Mouse (Mus musculus) embryonic facial prominence, embryonic 13.5 days (tissue): ENCODE results near the gene Extl1. TPM values are rescaled to one million over a fixed set of nuclear protein-coding genes. Genes with fewer than 3 reads are reported as not detected.

Source experiments
- ATAC-seq: fragments of 200-750 bp; cut with Nextera tagmentation; 2 replicates; pipeline ENCODE4 v1.8.0; 2017; ENCODE audit warnings: low read depth; ENCODE audit not compliant: insufficient number of reproducible peaks, insufficient read depth, low FRiP score, low TSS enrichment
- H3K27ac ChIP-seq: fragments of 300-500 bp; sonication (generic); 2 replicates; pipeline ENCODE4 v1.5.1; 2015; ENCODE audit warnings: moderate library complexity, mild to moderate bottlenecking, inconsistent platforms
- H3K27me3 ChIP-seq: fragments of 300-500 bp; sonication (generic); 2 replicates; pipeline ENCODE4 v1.6.1; 2015; ENCODE audit warnings: mild to moderate bottlenecking, inconsistent platforms
- H3K36me3 ChIP-seq: fragments of 300-500 bp; sonication (generic); 2 replicates; pipeline ENCODE4 v1.6.1; 2015; ENCODE audit warnings: mild to moderate bottlenecking, inconsistent platforms
- H3K4me1 ChIP-seq: fragments of 300-500 bp; sonication (generic); 2 replicates; pipeline ENCODE4 v1.6.1; 2015; ENCODE audit warnings: inconsistent platforms
- H3K4me2 ChIP-seq: fragments of 300-500 bp; sonication (generic); 2 replicates; pipeline ENCODE4 v1.6.1; 2015; ENCODE audit warnings: moderate library complexity, mild to moderate bottlenecking, inconsistent platforms
- H3K4me3 ChIP-seq: fragments of 300-500 bp; sonication (generic); 2 replicates; pipeline ENCODE4 v1.5.1; 2015; ENCODE audit warnings: mild to moderate bottlenecking, inconsistent platforms
- H3K9ac ChIP-seq: fragments of 300-500 bp; sonication (generic); 2 replicates; pipeline ENCODE4 v1.6.1; 2015; ENCODE audit warnings: mild to moderate bottlenecking, inconsistent platforms
- H3K9me3 ChIP-seq: fragments of 300-500 bp; sonication (generic); 2 replicates; pipeline ENCODE4 v1.6.1; 2016; ENCODE audit warnings: inconsistent platforms
- WGBS: fragments of 180-500 bp; shearing (Covaris S2); methylation state at CpG from one replicate; pipeline ENCODE4 v1.1.7; 2015; ENCODE audit warnings: mixed read lengths; 5-methylcytosine and 5-hydroxymethylcytosine counted together
- polyA plus RNA-seq: library from polyadenylated mRNA; unstranded; fragments of >200 nt; fragmentation: Nextera tagmentation; extraction: Ambion mirVana; gene quantifications from 2 replicates; pipeline ENCODE4 v1.2.1, GENCODE M21; 2015

The Extl1 gene
- polyA plus RNA-seq, 1 experiment from 2014 or later, result 4.5 TPM

DNA sequence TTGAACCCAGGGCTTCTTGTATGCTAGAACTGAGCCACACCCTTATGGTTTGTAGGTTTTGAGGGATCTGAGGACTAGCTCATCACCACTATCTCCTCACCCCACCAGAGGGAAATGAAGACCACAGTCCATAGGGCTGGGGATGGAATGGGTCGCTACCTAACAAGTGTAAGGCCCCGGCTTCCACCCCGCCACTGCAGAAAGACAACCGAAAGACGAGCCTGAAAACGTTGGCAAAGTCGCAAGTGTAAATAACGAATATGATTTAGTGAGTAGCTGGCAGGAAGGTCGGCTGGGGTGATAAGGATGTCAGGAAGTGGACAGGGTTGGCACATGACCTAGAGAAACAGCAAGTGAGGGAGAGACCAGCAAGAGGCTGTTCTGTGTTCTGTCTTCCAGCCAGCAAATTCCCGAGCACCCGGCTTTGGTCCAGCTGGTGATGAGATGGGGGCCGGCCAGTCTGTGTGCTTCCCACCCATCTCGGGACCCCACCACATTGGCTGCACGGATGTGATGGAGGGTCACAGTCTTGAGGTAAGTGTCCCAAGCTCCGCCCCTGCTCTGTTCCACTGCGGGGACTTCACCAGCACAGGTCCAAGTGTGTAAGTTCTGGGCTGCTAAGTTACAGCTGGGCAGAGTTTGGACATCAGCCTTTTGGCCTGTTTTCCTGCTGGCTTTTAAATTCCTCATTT, 19.1 kb upstream of the Extl1 start:
- no peak overlapping the region for H3K27ac ChIP-seq
- no peak overlapping the region for H3K4me3 ChIP-seq
- 0 out of 2 replicates have a peak, but pooled peaks cover 5% of the 10 kb centered on the region for H3K36me3 ChIP-seq
- H3K9ac ChIP-seq, result no peak overlapping the region
- no peak for ATAC-seq
- H3K9me3 ChIP-seq, result no peaks in the 10 kb centered on the region
- WGBS, result 80% methylated on average over 16 of the region's 16 CpGs
- no peaks in the 10 kb centered on the region for H3K27me3 ChIP-seq
- H3K4me1 ChIP-seq, result peaks cover 17% of the 10 kb centered on the region
- H3K4me2 ChIP-seq, result no peak overlapping the region

GRCm38 (mm10) chr4:134401856-134402570, 18.4 kb upstream of the Extl1 start:
- no peak for ATAC-seq
- Histone ChIP-seq H3K4me3 (peak overlapping the region; percentile 43; the same call in 1 of the 2 replicates), H3K27ac (no peak overlapping the region), H3K36me3 (0 out of 2 replicates have a peak, but pooled peaks cover 5% of the 10 kb centered on the region), H3K9me3 (no peaks in the 10 kb centered on the region), H3K4me2 (peak overlapping the region; percentile 66), H3K27me3 (no peaks in the 10 kb centered on the region), H3K9ac (0 out of 2 replicates have a peak overlapping the region, but pooled peaks have one; percentile 32), H3K4me1 (peaks cover 23% of the 10 kb centered on the region)
- 60% methylated on average over 16 of the region's 16 CpGs for WGBS

DNA sequence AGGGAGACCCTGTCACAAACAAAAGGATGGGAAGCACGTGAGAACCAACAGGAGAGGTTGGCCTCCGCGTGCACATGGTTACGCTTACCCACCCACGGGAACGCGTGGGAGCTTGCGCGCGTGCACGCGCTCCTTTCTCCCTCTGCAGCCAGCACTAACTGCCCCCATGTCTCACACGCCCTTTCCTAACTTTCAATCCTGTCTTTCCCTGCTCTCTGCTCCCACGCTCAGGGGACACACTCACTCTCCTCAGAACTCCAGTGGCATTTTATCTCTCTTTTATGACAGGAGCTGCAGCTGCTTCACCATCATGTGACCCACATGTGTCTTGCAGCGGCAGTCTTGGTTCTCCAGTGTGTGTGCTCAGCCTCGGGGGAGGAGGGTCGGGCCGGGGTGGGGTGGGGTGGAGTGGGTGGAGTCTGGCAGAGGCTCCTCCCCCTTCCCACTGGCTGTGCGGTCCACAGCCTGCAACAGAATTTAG, 17.6 kb upstream of the Extl1 start:
- ATAC-seq, result peak; percentile 66; the same call in 1 of the 2 replicates
- 4% methylated on average over 19 of the region's 19 CpGs for WGBS
- H3K4me1 ChIP-seq, result peaks cover 25% of the 10 kb centered on the region
- peak overlapping the region; percentile 43 for H3K4me3 ChIP-seq
- no peak overlapping the region for H3K27ac ChIP-seq
- H3K27me3 ChIP-seq, result no peaks in the 10 kb centered on the region
- peak overlapping the region; percentile 63 for H3K9ac ChIP-seq
- H3K9me3 ChIP-seq, result no peaks in the 10 kb centered on the region
- 0 out of 2 replicates have a peak, but pooled peaks cover 5% of the 10 kb centered on the region for H3K36me3 ChIP-seq
- H3K4me2 ChIP-seq, result peak overlapping the region; percentile 66

GRCm38 (mm10) chr4:134400206-134400605, 16.6 kb upstream of the Extl1 start:
- H3K4me2 ChIP-seq, result no peak overlapping the region
- H3K4me1 ChIP-seq, result peaks cover 25% of the 10 kb centered on the region
- no peaks in the 10 kb centered on the region for H3K9me3 ChIP-seq
- no peak overlapping the region for H3K27ac ChIP-seq
- no peaks in the 10 kb centered on the region for H3K27me3 ChIP-seq
- no peak for ATAC-seq
- WGBS, result 22% methylated on average over 5 of the region's 5 CpGs
- H3K9ac ChIP-seq, result no peak overlapping the region
- H3K36me3 ChIP-seq, result no peaks in the 10 kb centered on the region
- no peak overlapping the region for H3K4me3 ChIP-seq

GRCm38 (mm10) chr4:134397732-134398131, 14.1 kb upstream of the Extl1 start:
- Histone ChIP-seq H3K4me1 (peaks cover 25% of the 10 kb centered on the region), H3K4me3 (no peak overlapping the region), H3K36me3 (no peaks in the 10 kb centered on the region), H3K4me2 (peak overlapping the region; percentile 91), H3K27me3 (no peaks in the 10 kb centered on the region), H3K9me3 (no peaks in the 10 kb centered on the region), H3K9ac (no peak overlapping the region), H3K27ac (peak overlapping the region; percentile 71; the same call in 1 of the 2 replicates)
- WGBS, result 78% methylated on average over 9 of the region's 9 CpGs
- no peak for ATAC-seq

GRCm38 (mm10) chr4:134397121-134397520, 13.5 kb upstream of the Extl1 start:
- no peak for ATAC-seq
- Histone ChIP-seq H3K9me3 (no peaks in the 10 kb centered on the region), H3K4me3 (peak overlapping the region; percentile 64), H3K36me3 (no peaks in the 10 kb centered on the region), H3K27me3 (no peaks in the 10 kb centered on the region), H3K9ac (peak overlapping the region; percentile 64), H3K27ac (peak overlapping the region; percentile 71), H3K4me2 (peak overlapping the region; percentile 91), H3K4me1 (peaks cover 28% of the 10 kb centered on the region)
- WGBS, result 18% methylated on average over 7 of the region's 7 CpGs

- no peaks in the 10 kb centered on the region for H3K9me3 ChIP-seq
Measured at GRCm38 (mm10) chr4:134395977-134396825, 12.6 kb upstream of the Extl1 start, which contains the start of gene Pafah2. Gene Pafah2, plus strand, starts transcription at chr4:134396320.

DNA sequence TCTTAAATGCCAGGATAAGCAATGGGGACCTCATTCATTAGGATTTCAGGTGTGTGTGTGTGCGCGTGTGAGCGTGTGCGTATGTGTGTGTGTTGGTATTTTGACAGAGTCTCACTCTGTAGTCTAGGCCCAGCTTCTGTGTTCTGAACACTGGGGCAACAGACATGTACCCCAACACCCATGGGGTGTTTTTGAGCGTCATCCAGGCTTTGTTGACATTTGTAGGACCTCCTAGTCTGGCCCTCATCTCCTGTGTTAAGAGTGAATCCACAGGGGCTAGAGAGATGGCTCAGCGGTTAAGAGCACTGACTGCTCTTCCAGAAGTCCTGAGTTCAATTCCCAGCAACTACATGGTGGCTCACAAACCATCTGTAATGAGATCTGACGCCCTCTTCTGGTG, 11.5 kb upstream of the Extl1 start:
- Histone ChIP-seq H3K9ac (no peak overlapping the region), H3K27ac (no peak overlapping the region), H3K36me3 (no peaks in the 10 kb centered on the region), H3K4me3 (no peak overlapping the region), H3K27me3 (no peaks in the 10 kb centered on the region), H3K4me2 (no peak overlapping the region), H3K9me3 (no peaks in the 10 kb centered on the region), H3K4me1 (peaks cover 13% of the 10 kb centered on the region)
- ATAC-seq, result no peak
- 96% methylated on average over 7 of the region's 7 CpGs for WGBS

More at GRCm38 (mm10) chr4:134395977-134396825, 12.6 kb upstream of the Extl1 start, which contains the start of gene Pafah2:
- WGBS, result under 1% methylated on average over 31 of the region's 31 CpGs
- ATAC-seq, result peak; percentile 96
- Histone ChIP-seq H3K36me3 (no peaks in the 10 kb centered on the region), H3K4me2 (peak within 1 kb of the TSS; percentile 91), H3K27ac (peak within 1 kb of the TSS; percentile 71), H3K9ac (peak within 1 kb of the TSS; percentile 78), H3K4me3 (peak within 1 kb of the TSS; percentile 64), H3K27me3 (no peaks in the 10 kb centered on the region), H3K4me1 (peaks cover 20% of the 10 kb centered on the region)

GRCm38 (mm10) chr4:134393026-134393425, 9.4 kb upstream of the Extl1 start:
- Histone ChIP-seq H3K36me3 (no peaks in the 10 kb centered on the region), H3K4me1 (peaks cover 13% of the 10 kb centered on the region), H3K4me3 (no peak overlapping the region), H3K4me2 (no peak overlapping the region), H3K27me3 (no peaks in the 10 kb centered on the region), H3K9me3 (no peaks in the 10 kb centered on the region), H3K9ac (no peak overlapping the region), H3K27ac (no peak overlapping the region)
- WGBS, result 24% methylated on average over 12 of the region's 12 CpGs
- ATAC-seq, result no peak

DNA sequence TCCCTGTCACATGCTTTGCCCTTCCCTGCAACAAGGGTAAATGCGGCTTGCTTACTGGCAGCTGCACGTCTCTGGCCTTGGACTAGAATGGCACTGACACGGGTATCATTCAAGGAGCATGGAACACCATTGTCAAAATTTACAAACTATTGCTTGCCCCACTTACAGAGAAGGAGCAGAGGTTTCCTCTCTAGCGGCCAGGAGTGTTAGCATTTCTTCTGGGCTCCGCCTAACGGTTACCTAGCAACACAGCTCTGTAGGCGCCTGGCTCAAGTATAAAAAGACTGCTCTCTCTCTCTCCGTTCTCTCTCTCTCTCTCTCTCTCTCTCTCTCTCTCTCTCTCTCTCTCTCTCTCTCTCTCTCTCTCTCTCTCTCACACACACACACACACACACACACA, 8.9 kb upstream of the Extl1 start:
- no peak overlapping the region for H3K4me3 ChIP-seq

DNA sequence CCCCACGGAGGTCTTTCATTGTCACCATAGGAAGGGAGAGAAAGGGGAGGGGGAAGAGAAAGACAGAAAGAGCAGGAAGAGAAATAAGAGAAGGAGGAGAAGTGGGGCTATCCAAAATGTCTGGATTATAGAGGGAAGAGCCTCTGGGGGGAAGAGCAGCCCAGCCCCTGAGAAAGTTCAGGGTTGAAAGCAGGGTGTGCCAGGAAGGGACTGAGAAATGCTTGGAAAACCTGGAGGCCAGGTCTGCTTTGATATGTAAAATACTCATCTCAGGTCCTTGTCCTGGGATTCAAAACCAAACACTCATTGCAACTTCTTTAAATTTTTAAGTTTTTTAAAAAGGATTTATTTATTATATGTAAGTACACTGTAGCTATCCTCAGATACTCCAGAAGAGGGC, 8.0 kb upstream of the Extl1 start:
- no peaks in the 10 kb centered on the region for H3K27me3 ChIP-seq
- H3K4me1 ChIP-seq, result peaks cover 4% of the 10 kb centered on the region; the same call in 1 of the 2 replicates
- 88% methylated on average over 1 of the region's 1 CpGs for WGBS
- H3K9ac ChIP-seq, result no peak overlapping the region
- H3K4me3 ChIP-seq, result no peak overlapping the region
- no peak for ATAC-seq
- no peak overlapping the region for H3K27ac ChIP-seq
- H3K4me2 ChIP-seq, result no peak overlapping the region
- no peaks in the 10 kb centered on the region for H3K9me3 ChIP-seq
- no peaks in the 10 kb centered on the region for H3K36me3 ChIP-seq

More for the DNA sequence above, 8.9 kb upstream of the Extl1 start:
- no peak for ATAC-seq
- H3K27me3 ChIP-seq, result no peaks in the 10 kb centered on the region
- peaks cover 11% of the 10 kb centered on the region for H3K4me1 ChIP-seq
- H3K27ac ChIP-seq, result no peak overlapping the region
- H3K36me3 ChIP-seq, result no peaks in the 10 kb centered on the region
- no peak overlapping the region for H3K9ac ChIP-seq
- no peaks in the 10 kb centered on the region for H3K9me3 ChIP-seq
- WGBS, result 31% methylated on average over 8 of the region's 8 CpGs
- no peak overlapping the region for H3K4me2 ChIP-seq
